Mouse (Mus musculus) left cerebral cortex, postnatal 4 days (tissue): ENCODE data around the gene Hnrnpr. TPM values are rescaled to one million over a fixed set of nuclear protein-coding genes. Genes with fewer than 3 reads are reported as not detected.
A peak's percentile ranks its signal among the peaks of the same experiment; 100 is the strongest.

Experiments used
- DNase-seq: peaks from one replicate; pipeline ENCODE4 v3.0.0-alpha.2; 2022
- intact Hi-C: fragments of 180-260 bp; cut with DNase I; formaldehyde crosslinking; loops from one replicate; pipeline ENCODE4 v1.15.1; 2025
- total RNA-seq, 2 experiments: library from RNA; stranded (reverse); gene quantifications; 2 replicates each; pipeline ENCODE4 v1.2.3; 2021

The Hnrnpr gene
- total RNA-seq, 2 experiments from 2014 or later = 158 to 159 TPM

DNA sequence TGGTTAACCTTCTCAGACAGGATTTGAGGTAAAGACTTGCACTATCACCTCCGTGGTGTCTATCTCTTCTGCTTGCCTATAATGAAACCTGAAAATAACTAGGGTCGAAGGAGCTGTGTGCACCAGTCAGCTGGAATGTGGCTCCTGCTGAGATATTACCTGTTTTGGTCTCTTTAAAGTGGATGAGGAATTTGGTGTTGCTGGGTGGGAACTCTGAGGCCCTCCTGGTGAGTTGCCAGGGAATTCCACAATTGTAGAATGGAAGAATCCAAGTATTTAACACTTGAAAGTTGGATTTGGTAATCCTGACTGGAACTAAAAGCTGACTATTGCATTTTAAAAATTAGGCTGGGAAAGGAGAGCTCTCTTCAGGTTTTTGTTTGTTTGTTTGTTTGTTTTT, 6.6 kb upstream of the Hnrnpr start:
- intact Hi-C loops = no loop called here

GRCm38 (mm10) chr4:136308355-136308754, 2.4 kb upstream of the Hnrnpr start:
- DNase-seq = no peak
- intact Hi-C loops = no loop called here

More for the DNA sequence above, 6.6 kb upstream of the Hnrnpr start:
- DNase-seq = no peak

- intact Hi-C loops = no loop called here
- DNase-seq = peak; percentile 13
Measured at GRCm38 (mm10) chr4:136309780-136310179, 962 bp upstream of the Hnrnpr start.

- intact Hi-C loops = no loop called here
- DNase-seq = peak; percentile 34
Measured at GRCm38 (mm10) chr4:136311042-136311999, 579 bp downstream of the Hnrnpr start.

GRCm38 (mm10) chr4:136312616-136313015, 1.9 kb downstream of the Hnrnpr start:
- intact Hi-C loops = no loop called here
- DNase-seq = no peak

- intact Hi-C loops = no loop called here
- DNase-seq = no peak
Measured at GRCm38 (mm10) chr4:136317667-136318066, 6.9 kb downstream of the Hnrnpr start.

DNA sequence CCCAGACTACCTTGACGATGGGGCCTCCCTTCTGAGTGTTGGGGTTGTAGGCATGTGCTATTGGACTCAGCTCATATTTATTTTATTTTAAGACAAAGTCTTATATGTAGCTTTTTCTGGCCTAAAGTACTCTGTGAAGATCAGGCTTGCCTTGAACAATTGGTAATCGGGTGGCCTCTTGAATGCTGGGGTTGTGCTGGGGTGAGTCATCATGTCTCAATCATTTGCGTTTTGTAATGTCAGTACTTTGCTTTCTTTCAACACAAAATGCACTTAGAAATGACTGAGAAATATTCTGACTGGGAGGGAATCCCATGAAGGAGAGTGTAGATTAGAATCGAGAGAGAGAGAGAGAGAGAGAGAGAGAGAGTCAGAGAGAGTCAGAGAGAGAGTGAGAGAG, 9.3 kb downstream of the Hnrnpr start:
- no peak for DNase-seq
- intact Hi-C loops = no loop called here

- intact Hi-C loops = no loop called here
- peak; percentile 5 for DNase-seq
Measured at GRCm38 (mm10) chr4:136324226-136324625, 13.5 kb downstream of the Hnrnpr start.

GRCm38 (mm10) chr4:136327238-136327637, 16.5 kb downstream of the Hnrnpr start:
- DNase-seq = no peak
- intact Hi-C loops = no loop called here

GRCm38 (mm10) chr4:136328115-136328514, 17.4 kb downstream of the Hnrnpr start:
- intact Hi-C loops = no loop called here
- no peak for DNase-seq

DNA sequence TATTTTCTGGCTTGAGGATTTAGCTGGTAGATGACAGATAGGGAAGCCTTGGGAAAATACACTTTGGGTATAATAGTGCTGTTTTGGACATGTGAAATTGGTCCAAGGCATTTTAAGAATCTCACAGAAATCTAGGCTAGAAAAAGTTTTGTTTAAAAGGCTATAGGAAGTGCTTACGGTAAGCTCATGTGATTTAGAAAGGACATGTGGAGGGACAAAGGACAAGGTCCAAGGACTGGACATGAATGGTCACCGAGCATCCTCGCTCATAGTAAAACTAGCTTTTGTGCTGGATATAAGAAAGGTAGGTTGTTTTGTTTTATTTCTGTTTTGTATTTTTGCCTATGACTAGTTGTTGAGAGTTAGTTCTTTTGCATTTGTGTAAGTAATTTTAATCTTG, 21.0 kb downstream of the Hnrnpr start:
- intact Hi-C loops = no loop called here
- no peak for DNase-seq

- intact Hi-C loops = no loop called here
- DNase-seq = no peak
Measured at GRCm38 (mm10) chr4:136333191-136333590, 22.4 kb downstream of the Hnrnpr start.

- intact Hi-C loops = no loop called here
- no peak for DNase-seq
Measured at GRCm38 (mm10) chr4:136335065-136335464, 24.3 kb downstream of the Hnrnpr start.

DNA sequence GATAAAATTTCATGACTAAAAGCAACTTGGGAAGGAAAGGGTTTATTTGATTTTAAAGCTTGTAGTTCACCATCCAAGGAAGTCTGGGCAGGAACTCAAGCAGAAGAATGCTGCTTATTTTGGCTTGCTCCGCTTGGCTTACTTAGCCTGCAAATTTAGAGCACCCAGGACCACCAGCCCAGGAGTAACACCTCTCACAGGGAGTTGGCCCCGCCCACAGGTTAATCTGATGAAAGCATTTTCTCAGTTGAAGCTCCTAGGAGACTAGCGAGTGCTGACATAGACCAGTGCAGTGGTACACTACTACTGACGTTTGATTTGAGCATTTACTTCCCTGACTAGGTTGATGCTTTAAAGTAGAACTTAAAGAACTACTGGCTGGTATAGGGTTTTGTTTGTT, 26.4 kb downstream of the Hnrnpr start:
- intact Hi-C loops = no loop called here
- no peak for DNase-seq

- intact Hi-C loops = no loop called here
- DNase-seq = no peak
Measured at GRCm38 (mm10) chr4:136349616-136350015, 38.9 kb downstream of the Hnrnpr start.

GRCm38 (mm10) chr4:136357026-136357425, 46.3 kb downstream of the Hnrnpr start:
- intact Hi-C loops = no loop called here
- no peak for DNase-seq

DNA sequence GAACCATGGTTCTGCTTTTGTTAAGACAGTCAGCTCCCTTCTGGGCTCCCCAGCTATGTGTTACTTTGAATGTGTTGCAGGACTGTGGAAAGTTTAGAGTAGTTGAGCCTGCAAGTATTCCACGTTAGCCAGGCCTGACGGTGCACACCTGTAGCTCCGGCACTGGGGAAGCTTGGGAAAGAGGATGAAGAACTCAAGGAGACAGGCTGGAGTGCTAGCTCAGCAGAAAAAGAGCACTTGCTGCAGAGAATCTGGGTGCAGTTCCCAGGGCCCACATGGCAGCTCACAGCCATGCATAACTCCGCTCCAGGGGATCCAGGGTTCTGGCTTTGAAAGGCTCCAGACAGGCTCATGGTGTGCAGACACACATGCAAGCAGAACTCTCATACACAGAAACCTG, 46.7 kb downstream of the Hnrnpr start:
- intact Hi-C loops = no loop called here
- no peak for DNase-seq

DNA sequence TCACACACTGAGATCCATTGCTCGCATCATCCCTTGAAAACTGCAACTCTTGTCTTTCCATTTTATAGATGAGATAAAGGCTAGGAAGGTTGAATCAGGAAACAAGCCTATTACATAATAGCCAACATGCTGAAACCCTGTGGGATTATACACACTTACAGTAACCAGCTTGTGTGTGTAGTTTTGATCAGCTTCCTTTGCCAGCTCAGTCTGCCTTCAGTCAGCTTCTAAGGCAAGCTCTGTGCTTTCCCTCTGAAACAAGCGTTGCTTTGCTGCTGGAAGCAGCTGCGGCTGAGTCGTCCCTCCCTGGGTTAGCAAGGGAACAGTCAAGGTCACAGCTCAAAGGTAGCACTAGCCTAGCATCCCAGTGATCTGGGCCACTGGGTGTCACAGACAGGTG, 57.1 kb downstream of the Hnrnpr start:
- intact Hi-C loops = loop anchor here (5.0 kb wide), 1 partner anchor 254 kb away; the partner anchor contains the start of gene Lactbl1
- DNase-seq = no peak

GRCm38 (mm10) chr4:136369727-136370126, 59.0 kb downstream of the Hnrnpr start:
- intact Hi-C loops = loop anchor here (5.0 kb wide), 1 partner anchor 253 kb away; the partner anchor contains the start of gene Lactbl1
- DNase-seq = peak; percentile 61

DNA sequence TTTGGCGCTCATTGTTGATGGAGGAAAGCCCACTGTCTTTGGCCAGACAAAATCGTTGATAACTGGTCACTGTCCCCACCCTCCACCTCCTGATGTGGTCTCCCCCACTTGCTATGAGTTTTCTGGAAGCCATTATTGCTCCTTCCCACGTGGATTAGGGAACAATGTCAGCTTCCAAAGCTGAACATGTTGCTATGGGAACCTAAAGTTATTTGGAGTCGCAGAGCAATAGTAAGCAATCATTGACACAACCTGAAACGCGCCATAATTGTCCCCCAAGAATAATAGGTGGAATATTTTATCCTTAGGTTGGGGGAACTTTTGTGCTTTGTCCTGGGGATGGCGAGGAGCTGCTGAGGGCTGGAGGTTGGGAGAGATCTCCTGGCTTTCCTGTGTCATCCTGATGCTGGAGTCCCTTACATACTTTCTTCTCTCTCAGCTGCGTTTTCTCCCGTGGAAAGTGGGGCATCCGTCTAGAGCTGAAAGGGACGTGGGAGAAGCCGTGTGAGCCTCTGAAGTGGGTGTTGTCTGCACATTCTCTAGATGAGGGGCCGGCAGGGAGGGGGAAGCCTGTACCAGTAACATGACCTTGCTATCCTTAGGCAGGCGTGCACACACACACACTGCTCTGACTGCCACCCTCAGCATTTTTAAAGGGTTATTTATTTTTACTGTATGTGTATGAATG, 62.9 kb downstream of the Hnrnpr start:
- intact Hi-C loops = no loop called here
- DNase-seq = no peak

DNA sequence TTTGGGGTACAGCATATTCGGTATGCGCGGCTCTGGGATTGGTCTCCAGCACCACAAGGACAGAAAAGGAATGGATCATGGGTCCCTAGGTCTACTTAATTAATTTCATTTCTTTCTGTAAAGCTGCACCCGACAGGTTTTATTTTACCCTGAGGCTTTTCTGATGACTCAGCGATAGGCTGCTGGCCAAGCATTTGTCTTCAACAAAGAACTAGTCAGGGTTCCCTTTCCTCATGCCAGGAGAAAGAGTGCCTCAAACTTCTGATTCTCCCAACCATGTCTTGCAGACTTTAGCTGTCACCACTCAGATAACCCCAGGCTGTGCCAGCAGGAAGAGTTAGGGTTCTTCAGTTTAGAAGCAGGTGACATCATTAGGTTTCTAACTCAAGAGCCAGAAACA, 66.3 kb downstream of the Hnrnpr start:
- intact Hi-C loops = no loop called here
- no peak for DNase-seq

DNA sequence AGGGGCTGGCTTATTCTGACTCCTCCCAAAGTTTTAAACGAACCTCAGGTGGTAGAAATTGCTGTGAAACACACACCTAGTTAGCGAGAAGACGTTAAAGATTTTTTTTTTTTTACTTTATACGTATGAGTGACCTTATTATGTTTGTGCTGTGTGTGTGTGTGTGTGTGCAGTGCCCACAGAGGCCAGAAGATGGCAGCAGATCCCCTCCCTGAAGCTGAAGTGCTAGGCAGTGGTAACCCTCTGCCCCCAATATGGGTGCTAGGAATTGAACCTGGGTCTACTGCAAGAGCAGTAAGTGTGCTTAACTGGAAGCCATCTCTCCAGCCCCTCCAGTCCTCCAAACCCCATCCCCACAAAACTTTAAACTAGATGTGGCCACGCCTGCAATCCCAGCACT, 72.3 kb downstream of the Hnrnpr start:
- DNase-seq = no peak
- intact Hi-C loops = loop anchor here (10.0 kb wide), 1 partner anchor 132 kb away; no protein-coding TSS in a partner anchor
